Mouse (Mus musculus): Measurements from ENCODE around the gene Klhl3. TPM values are rescaled to one million over a fixed set of nuclear protein-coding genes. Genes with fewer than 3 reads are reported as not detected.

Klhl3 gene
- polyA plus RNA-seq, 1 experiment, result 0.20 TPM

DNA sequence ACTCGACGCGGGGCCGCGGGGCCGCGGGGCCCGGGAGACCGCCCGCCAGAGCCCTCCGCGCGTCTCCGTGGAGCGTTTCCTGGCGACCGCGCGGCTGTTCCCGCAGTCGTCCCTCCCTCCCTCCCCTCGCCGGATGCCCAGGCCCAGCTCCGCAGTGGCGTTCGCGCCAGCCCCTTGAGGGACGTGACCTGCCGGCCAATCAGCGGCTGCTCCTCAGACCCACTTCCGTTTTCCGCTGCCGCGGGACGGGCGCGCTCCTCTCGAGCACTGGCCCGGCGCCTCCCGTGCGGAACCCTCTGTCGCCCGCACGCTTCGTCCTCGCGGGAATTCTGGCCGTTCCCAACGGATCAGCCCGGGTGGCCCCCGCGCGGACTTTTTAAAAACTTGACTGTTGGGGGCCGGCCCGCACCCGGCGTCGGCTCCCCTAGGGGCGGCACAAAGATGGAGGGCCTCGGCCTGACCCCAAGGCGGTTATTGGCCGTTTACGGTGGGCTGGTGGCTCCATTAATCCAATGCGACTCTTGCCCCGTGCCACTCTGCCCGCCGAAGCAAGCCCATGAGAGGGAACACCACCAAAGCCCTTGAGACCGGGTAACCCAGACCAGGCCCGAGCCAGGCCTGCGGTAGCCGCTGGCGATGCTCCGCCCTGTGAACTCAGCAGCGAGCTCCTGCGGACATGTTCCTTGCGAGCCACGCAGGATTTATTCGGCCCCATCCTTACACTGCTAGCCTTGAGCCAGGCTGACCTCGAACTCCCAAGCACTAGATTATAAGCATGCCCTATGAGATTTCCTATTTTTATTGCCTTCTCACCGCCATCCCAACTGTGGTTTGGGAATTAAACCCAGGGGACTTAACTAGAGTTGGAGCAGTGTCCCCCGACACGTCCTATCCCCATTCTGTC lies 15.6 kb upstream of the Klhl3 start:
- Histone ChIP-seq H3K27ac (replicated peaks; ENCODE audit: low read depth, low read length) (peak overlapping the region; percentile 98), H3K4me3 (ENCODE audit: insufficient read depth, low read depth, low read length) (peak overlapping the region; percentile 90), H3K4me1 (ENCODE audit: control insufficient read depth, insufficient read depth, insufficient read length, low read length) (peaks cover 2% of the 10 kb centered on the region; the same call in 1 of the 2 replicates)

- peak within 1 kb of the TSS; percentile 98 for H3K27ac ChIP-seq (replicated peaks; ENCODE audit: low read depth, low read length)
- H3K4me3 ChIP-seq (ENCODE audit: insufficient read depth, low read depth, low read length), result peak within 1 kb of the TSS; percentile 90
- H3K4me1 ChIP-seq (ENCODE audit: control insufficient read depth, insufficient read depth, insufficient read length, low read length), result peaks cover 2% of the 10 kb centered on the region; the same call in 1 of the 2 replicates
Observed at GRCm38 (mm10) chr13:58128396-58128767, 15.0 kb upstream of the Klhl3 start, which contains the start of gene Hnrnpa0. Gene Hnrnpa0, minus strand, starts transcription at chr13:58128556.

- peaks cover 2% of the 10 kb centered on the region; the same call in 1 of the 2 replicates for H3K4me1 ChIP-seq (ENCODE audit: control insufficient read depth, insufficient read depth, insufficient read length, low read length)
- H3K27ac ChIP-seq (replicated peaks; ENCODE audit: low read depth, low read length), result peak overlapping the region; percentile 86
- peak overlapping the region; percentile 87 for H3K4me3 ChIP-seq (ENCODE audit: insufficient read depth, low read depth, low read length)
Observed at GRCm38 (mm10) chr13:58127766-58128361, 14.5 kb upstream of the Klhl3 start.

DNA sequence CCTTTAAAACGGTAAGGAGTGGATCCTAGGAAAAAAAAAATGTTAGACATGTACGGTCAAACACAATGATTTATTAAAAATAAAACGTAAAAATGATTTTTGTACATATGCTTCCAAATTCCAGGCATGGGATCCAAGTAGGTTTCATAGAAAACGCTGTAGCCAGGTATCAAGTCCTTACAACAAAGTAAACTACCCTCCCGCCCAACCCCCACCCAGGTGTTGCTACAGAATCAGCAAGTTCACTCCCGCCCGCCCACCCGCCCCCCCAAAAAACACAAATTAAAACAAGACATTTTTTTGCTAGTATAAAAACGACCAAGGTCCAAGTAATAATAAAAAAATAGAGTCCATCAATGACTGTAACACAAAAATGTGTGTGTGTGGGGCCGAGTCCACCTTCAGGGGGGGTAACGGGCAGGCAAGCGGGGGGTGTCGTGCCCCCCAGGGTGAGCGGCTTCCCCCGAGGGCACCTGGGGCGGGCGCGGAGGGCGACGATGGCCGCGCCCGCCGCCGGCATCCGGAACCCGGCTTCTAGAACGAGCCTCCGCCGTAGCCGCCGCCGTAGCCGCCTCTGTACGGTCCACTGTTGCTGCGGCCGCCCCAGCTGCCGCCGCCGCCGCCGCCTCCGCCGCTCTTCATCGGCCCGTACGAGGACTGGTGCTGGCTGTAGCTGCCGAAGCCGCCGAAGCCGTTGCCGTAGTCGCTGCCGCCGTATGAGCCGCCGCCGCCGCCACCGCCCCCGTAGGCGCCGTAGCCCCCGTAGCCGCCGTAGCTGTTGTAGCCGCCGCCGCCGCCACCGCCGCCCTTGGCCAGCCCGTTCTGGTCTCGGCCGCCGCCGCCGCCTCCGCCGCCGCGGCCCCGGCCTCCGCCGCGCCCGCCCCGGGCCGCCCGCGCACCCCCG lies 13.7 kb upstream of the Klhl3 start:
- peaks cover 6% of the 10 kb centered on the region; the same call in 1 of the 2 replicates for H3K4me1 ChIP-seq (ENCODE audit: control insufficient read depth, insufficient read depth, insufficient read length, low read length)
- peak overlapping the region; percentile 86; the same call in 1 of the 2 replicates for H3K27ac ChIP-seq (replicated peaks; ENCODE audit: low read depth, low read length)
- H3K4me3 ChIP-seq (ENCODE audit: insufficient read depth, low read depth, low read length), result peak overlapping the region; percentile 87

DNA sequence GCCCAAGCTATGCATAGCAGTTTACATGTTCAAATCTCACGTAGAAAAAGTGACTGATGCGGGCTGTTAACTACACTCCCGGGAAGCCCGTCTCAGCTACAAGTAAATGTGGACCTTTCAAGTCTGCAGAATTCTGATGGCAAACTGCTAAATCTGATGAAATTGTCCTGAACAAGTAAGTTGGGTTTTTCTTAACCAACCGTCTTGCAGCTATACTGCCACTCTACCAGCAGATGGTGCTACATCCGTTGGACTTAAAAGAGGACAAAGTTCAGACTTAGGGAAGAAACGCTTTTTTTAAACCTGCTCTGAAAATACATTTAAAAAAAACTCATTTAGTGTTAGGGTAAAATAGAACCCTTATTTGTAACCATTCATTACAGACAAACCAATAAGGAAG lies 12.7 kb upstream of the Klhl3 start:
- Histone ChIP-seq H3K4me3 (ENCODE audit: insufficient read depth, low read depth, low read length) (no peak overlapping the region), H3K4me1 (ENCODE audit: control insufficient read depth, insufficient read depth, insufficient read length, low read length) (peaks cover 6% of the 10 kb centered on the region; the same call in 1 of the 2 replicates), H3K27ac (replicated peaks; ENCODE audit: low read depth, low read length) (no peak overlapping the region)

- Histone ChIP-seq H3K4me3 (ENCODE audit: insufficient read depth, low read depth, low read length) (no peak overlapping the region), H3K4me1 (ENCODE audit: control insufficient read depth, insufficient read depth, insufficient read length, low read length) (peaks cover 6% of the 10 kb centered on the region; the same call in 1 of the 2 replicates), H3K27ac (replicated peaks; ENCODE audit: low read depth, low read length) (no peak overlapping the region)
Observed at GRCm38 (mm10) chr13:58124989-58125388, 11.6 kb upstream of the Klhl3 start.

- H3K4me1 ChIP-seq (ENCODE audit: control insufficient read depth, insufficient read depth, insufficient read length, low read length), result peaks cover 6% of the 10 kb centered on the region; the same call in 1 of the 2 replicates
- H3K27ac ChIP-seq (replicated peaks; ENCODE audit: low read depth, low read length), result no peak overlapping the region
- no peak overlapping the region for H3K4me3 ChIP-seq (ENCODE audit: insufficient read depth, low read depth, low read length)
Observed at GRCm38 (mm10) chr13:58124278-58124677, 10.9 kb upstream of the Klhl3 start.

DNA sequence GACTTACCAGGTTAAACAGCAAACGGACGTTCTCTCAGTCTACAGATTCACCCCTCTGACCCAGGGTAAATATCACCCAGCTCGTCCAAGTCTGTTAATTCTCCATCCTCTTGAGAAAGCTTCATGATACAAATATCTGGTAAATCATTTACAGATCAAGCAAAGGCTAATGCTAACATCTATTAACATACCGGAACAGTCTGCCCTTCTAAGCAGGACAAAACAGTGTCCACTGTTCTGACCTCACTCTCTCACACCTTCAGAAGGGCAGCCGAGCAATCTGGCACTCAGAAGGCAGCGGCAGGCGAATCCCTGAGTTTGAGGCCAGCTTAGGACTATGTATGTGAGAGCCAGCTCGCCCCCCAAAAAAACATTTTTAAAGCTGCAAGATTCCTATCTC lies 10.0 kb upstream of the Klhl3 start:
- H3K4me3 ChIP-seq (ENCODE audit: insufficient read depth, low read depth, low read length), result no peak overlapping the region
- H3K4me1 ChIP-seq (ENCODE audit: control insufficient read depth, insufficient read depth, insufficient read length, low read length), result peaks cover 6% of the 10 kb centered on the region; the same call in 1 of the 2 replicates
- no peak overlapping the region for H3K27ac ChIP-seq (replicated peaks; ENCODE audit: low read depth, low read length)

DNA sequence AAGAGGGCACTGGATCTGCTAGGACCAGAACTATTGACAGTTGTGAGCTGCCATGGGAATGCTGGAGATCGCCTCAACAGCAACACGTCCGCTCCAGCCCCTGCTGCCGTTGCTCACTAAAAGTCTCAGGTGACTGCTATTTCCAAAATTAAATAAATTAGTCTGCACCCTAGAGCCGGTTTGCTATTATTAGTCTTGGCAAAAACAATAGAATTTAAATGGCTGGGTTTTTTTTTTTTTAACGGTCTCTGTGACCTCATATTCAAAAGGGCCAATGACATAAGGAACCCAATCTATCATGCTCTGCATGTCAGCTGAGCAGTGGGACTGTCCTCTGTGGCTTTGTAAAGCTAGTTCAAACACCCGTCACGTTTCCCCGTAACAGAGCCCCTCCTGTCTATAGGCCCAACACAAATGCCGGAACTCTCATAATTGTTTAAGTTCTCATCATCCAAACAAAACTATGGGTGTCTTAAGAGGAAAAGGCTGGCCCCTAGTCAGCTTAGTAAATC lies 9.4 kb upstream of the Klhl3 start:
- Histone ChIP-seq H3K27ac (replicated peaks; ENCODE audit: low read depth, low read length) (no peak overlapping the region), H3K4me3 (ENCODE audit: insufficient read depth, low read depth, low read length) (no peak overlapping the region), H3K4me1 (ENCODE audit: control insufficient read depth, insufficient read depth, insufficient read length, low read length) (peaks cover 6% of the 10 kb centered on the region; the same call in 1 of the 2 replicates)

- peaks cover 7% of the 10 kb centered on the region; the same call in 1 of the 2 replicates for H3K4me1 ChIP-seq (ENCODE audit: control insufficient read depth, insufficient read depth, insufficient read length, low read length)
- no peak overlapping the region for H3K27ac ChIP-seq (replicated peaks; ENCODE audit: low read depth, low read length)
- H3K4me3 ChIP-seq (ENCODE audit: insufficient read depth, low read depth, low read length), result no peak overlapping the region
Observed at GRCm38 (mm10) chr13:58117318-58118017, 4.1 kb upstream of the Klhl3 start.

- Histone ChIP-seq H3K27ac (replicated peaks; ENCODE audit: low read depth, low read length) (no peak overlapping the region), H3K4me1 (ENCODE audit: control insufficient read depth, insufficient read depth, insufficient read length, low read length) (peaks cover 6% of the 10 kb centered on the region; the same call in 1 of the 2 replicates), H3K4me3 (ENCODE audit: insufficient read depth, low read depth, low read length) (no peak overlapping the region)
Observed at GRCm38 (mm10) chr13:58116801-58117200, 3.4 kb upstream of the Klhl3 start.

DNA sequence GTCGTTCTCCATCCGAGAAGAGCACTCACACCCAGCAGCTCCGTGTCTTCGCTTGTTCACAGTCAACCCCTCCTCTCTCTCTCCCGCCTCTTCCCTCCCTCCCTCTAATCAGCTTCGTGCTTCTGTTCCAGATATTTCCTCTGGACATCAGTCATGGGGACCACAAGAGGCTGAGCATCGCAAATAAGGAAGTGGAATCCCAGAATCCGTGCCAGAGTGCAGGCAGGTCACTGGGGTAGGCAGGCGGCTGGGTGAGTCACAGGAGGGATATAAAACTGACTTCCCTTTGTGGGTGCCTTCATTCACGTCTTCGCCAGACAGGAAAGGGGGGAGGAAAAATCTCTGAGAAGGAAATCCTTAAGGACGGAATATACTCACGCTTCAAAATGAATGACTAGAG lies 1.8 kb upstream of the Klhl3 start:
- Histone ChIP-seq H3K27ac (replicated peaks; ENCODE audit: low read depth, low read length) (no peak overlapping the region), H3K4me3 (ENCODE audit: insufficient read depth, low read depth, low read length) (0 out of 2 replicates have a peak overlapping the region, but pooled peaks have one; percentile 8), H3K4me1 (ENCODE audit: control insufficient read depth, insufficient read depth, insufficient read length, low read length) (peaks cover 6% of the 10 kb centered on the region; the same call in 1 of the 2 replicates)

GRCm38 (mm10) chr13:58112601-58113041 lies 771 bp downstream of the Klhl3 start:
- no peak overlapping the region for H3K27ac ChIP-seq (replicated peaks; ENCODE audit: low read depth, low read length)
- H3K4me1 ChIP-seq (ENCODE audit: control insufficient read depth, insufficient read depth, insufficient read length, low read length), result peaks cover 6% of the 10 kb centered on the region; the same call in 1 of the 2 replicates
- H3K4me3 ChIP-seq (ENCODE audit: insufficient read depth, low read depth, low read length), result peak overlapping the region; percentile 58

GRCm38 (mm10) chr13:58112191-58112590 lies 1.2 kb downstream of the Klhl3 start:
- Histone ChIP-seq H3K4me1 (ENCODE audit: control insufficient read depth, insufficient read depth, insufficient read length, low read length) (peaks cover 6% of the 10 kb centered on the region; the same call in 1 of the 2 replicates), H3K27ac (replicated peaks; ENCODE audit: low read depth, low read length) (no peak overlapping the region), H3K4me3 (ENCODE audit: insufficient read depth, low read depth, low read length) (peak overlapping the region; percentile 58; the same call in 1 of the 2 replicates)

Data from brown adipose tissue, adult 24 weeks (tissue).